Mouse (Mus musculus) small intestine, adult 2 months (tissue): ENCODE measurements around the gene Olfr638.

Experiments used
- CTCF ChIP-seq: fragments of 200-500 bp; IDR thresholded peaks from 2 replicates; pipeline ENCODE4 v1.5.1; 2012; ENCODE audit warnings: low read depth, mild to moderate bottlenecking, control low read depth, inconsistent platforms, low read length, moderate library complexity, mixed read lengths; ENCODE audit not compliant: insufficient replicate concordance, insufficient read length; ENCODE audit errors: extremely low read depth
- POLR2A ChIP-seq: fragments of 200-500 bp; IDR thresholded peaks from 2 replicates; pipeline ENCODE4 v1.6.1; 2012; ENCODE audit warnings: low read depth, mild to moderate bottlenecking, control low read depth, inconsistent platforms, low read length, moderate library complexity

DNA sequence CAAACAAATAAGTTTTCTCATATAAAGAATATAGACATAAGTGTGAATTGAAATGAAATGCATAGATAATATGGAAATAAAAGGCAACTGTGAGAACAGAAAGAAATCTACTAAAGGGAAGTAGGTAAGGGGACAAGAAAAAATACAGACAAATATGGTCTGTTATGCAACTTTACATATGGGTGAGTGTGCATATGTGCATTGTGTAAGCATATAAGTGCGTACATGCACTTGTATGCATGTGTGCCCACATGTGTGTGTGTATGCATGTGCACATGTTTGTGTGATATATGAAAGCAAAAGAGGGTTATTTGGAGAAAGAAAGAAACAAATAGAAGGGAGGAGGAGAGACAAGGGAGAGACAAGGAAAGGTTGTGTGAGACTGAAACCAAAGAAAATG, 20.4 kb downstream of the Olfr638 start:
- TF ChIP-seq CTCF (no peak), POLR2A (no peak)
